In genomic region chr5:137631171-137631570, GRCm38 (mm10) we compare ENCODE assay signal across 8 mouse cellular contexts. TPM values are rescaled to one million over a fixed set of nuclear protein-coding genes. Genes with fewer than 3 reads are reported as not detected.
DNase-seq lines count a peak whose midpoint lies in the region; ATAC-seq and TF ChIP-seq lines count a peak whose summit lies in the region.

No protein-coding gene starts in this region.

- intact Hi-C loops in heart, adult 2 months (cut with DNase I): no loop called here

- H3K9me3 ChIP-seq in kidney, embryonic 15.5 days (replicated peaks): no peaks in the 10 kb centered on the region

- no peak for ATAC-seq in kidney, embryonic 15.5 days (replicated peaks; ENCODE audit: low FRiP score)

- no peak for TF ChIP-seq CTCF in heart, adult 2 months (IDR thresholded peaks at IDR 0.05)
- TF ChIP-seq CTCF in spleen, adult 2 months (IDR thresholded peaks at IDR 0.05; ENCODE audit: extremely low read depth, insufficient read depth, insufficient read length, insufficient replicate concordance): no peak

- peaks cover 12% of the 10 kb centered on the region for H3K4me1 ChIP-seq in heart, adult 2 months (ENCODE audit: control insufficient read depth, insufficient read depth, low read length)
- H3K4me1 ChIP-seq in kidney, embryonic 15.5 days: peaks cover 56% of the 10 kb centered on the region
- H3K4me1 ChIP-seq in spleen, adult 2 months (ENCODE audit: control insufficient read depth, insufficient read depth, insufficient read length): peaks cover 11% of the 10 kb centered on the region; the same call in 1 of the 2 replicates

- H3K4me3 ChIP-seq in heart, adult 2 months: peak overlapping the region; percentile 24; the same call in 1 of the 2 replicates
- H3K4me3 ChIP-seq in kidney, embryonic 15.5 days (replicated peaks): peak overlapping the region; percentile 82
- H3K4me3 ChIP-seq in spleen, adult 2 months (ENCODE audit: extremely low read depth, insufficient read depth, insufficient read length): peak overlapping the region; percentile 78

- no peaks in the 10 kb centered on the region; the same call in none of the 2 replicates for H3K79me2 ChIP-seq in heart, adult 2 months (replicated peaks; ENCODE audit: control insufficient read depth, insufficient read depth, low read length)

- WGBS in heart, adult 2 months: 22% methylated on average over 9 of the region's 9 CpGs
- 33% methylated on average over 9 of the region's 9 CpGs for WGBS in kidney, embryonic 15.5 days
- under 1% methylated on average over 9 of the region's 9 CpGs for WGBS in spleen, adult 2 months

- H3K4me2 ChIP-seq in kidney, embryonic 15.5 days: peak overlapping the region; percentile 76

- DNase-seq in right cerebral cortex, postnatal 25 days: peak; percentile 45
- no peak for DNase-seq in right cerebral cortex, postnatal 14 days
- peak; percentile 50 to 77 for DNase-seq in heart, adult 2 months
- peak; percentile 53 for DNase-seq in lung, postnatal 14 days
- DNase-seq in spleen, adult 2 months (ENCODE audit: low read depth in 1 of 2, low spot score in 2 of 2): peak; percentile 61 to 86
- no peak for DNase-seq in urinary bladder, postnatal 25 days (ENCODE audit: low spot score)
- no peak for DNase-seq in frontal cortex, postnatal 14 days (ENCODE audit: low spot score in 2 of 2)

- 0 out of 2 replicates have a peak, but pooled peaks have one; percentile 10 for TF ChIP-seq EP300 in heart, adult 2 months (IDR thresholded peaks at IDR 0.05; ENCODE audit: insufficient read depth, low read depth, low read length)

- TF ChIP-seq POLR2A in heart, adult 2 months (IDR thresholded peaks at IDR 0.05; ENCODE audit: insufficient read depth, low read depth, low read length): 0 out of 2 replicates have a peak, but pooled peaks have one; percentile 5
- TF ChIP-seq POLR2A in spleen, adult 2 months (IDR thresholded peaks at IDR 0.05; ENCODE audit: low read depth, low read length): no peak; the same call in 1 of the 2 replicates

- peak overlapping the region; percentile 94 for H3K27ac ChIP-seq in heart, adult 2 months
- peak overlapping the region; percentile 99 for H3K27ac ChIP-seq in kidney, embryonic 15.5 days
- peak overlapping the region; percentile 93 for H3K27ac ChIP-seq in spleen, adult 2 months (ENCODE audit: insufficient read depth, low read length)

- peak overlapping the region; percentile 62 for H3K9ac ChIP-seq in heart, adult 2 months (ENCODE audit: low read depth, low read length)
- peak overlapping the region; percentile 80 for H3K9ac ChIP-seq in kidney, embryonic 15.5 days

- H3K36me3 ChIP-seq in heart, adult 2 months (ENCODE audit: control insufficient read depth, insufficient read depth, low read length): no peaks in the 10 kb centered on the region
- peaks cover 38% of the 10 kb centered on the region for H3K36me3 ChIP-seq in kidney, embryonic 15.5 days
- H3K36me3 ChIP-seq in spleen, adult 2 months (ENCODE audit: control insufficient read depth, insufficient read depth, low read length): peaks cover 18% of the 10 kb centered on the region

- H3K27me3 ChIP-seq in heart, adult 2 months (ENCODE audit: control insufficient read depth, insufficient read depth, low read length): no peaks in the 10 kb centered on the region
- no peaks in the 10 kb centered on the region for H3K27me3 ChIP-seq in kidney, embryonic 15.5 days
- H3K27me3 ChIP-seq in spleen, adult 2 months (ENCODE audit: control insufficient read depth, insufficient read depth, low read length): no peaks in the 10 kb centered on the region

RNA-seq across cellular contexts. Expression of gene Gm20605, which starts 2.2 kb away (rescaled TPM):
- total RNA-seq in heart, adult 2 months (2021): 1 to 10 TPM; 2.8 to 4.3 TPM
- 7.3 and 9.5 TPM in 2 replicates for polyA plus RNA-seq in heart, adult 2 months (2012; rRNA removed)
- 10.4 and 13.1 TPM in 2 replicates for polyA plus RNA-seq in kidney, embryonic 15.5 days (2015; fragmentation: Nextera tagmentation; extraction: Ambion mirVana)
- 69.4 and 70.9 TPM in 2 replicates for polyA plus RNA-seq in spleen, adult 2 months (2012; rRNA removed)

RNA-seq across cellular contexts. Expression of gene Lrch4, which starts 2.2 kb away (rescaled TPM):
- total RNA-seq in heart, adult 2 months (2021): 10 to 100 TPM; 17.1 to 20.0 TPM
- polyA plus RNA-seq in heart, adult 2 months (2012; rRNA removed): 24.8 and 29.1 TPM in 2 replicates
- polyA plus RNA-seq in kidney, embryonic 15.5 days (2015; fragmentation: Nextera tagmentation; extraction: Ambion mirVana): 47.4 and 50.6 TPM in 2 replicates
- polyA plus RNA-seq in spleen, adult 2 months (2012; rRNA removed): 249 and 293 TPM in 2 replicates

RNA-seq across cellular contexts. Expression of gene Fbxo24, which starts 2.4 kb away (rescaled TPM):
- under 1 TPM; 0.13 to 0.34 TPM for total RNA-seq in heart, adult 2 months (2021)
- 0.29 and 0.35 TPM in 2 replicates for polyA plus RNA-seq in heart, adult 2 months (2012; rRNA removed)
- polyA plus RNA-seq in kidney, embryonic 15.5 days (2015; fragmentation: Nextera tagmentation; extraction: Ambion mirVana): 0.16 and 0.17 TPM in 2 replicates
- 0.25 and 0.26 TPM in 2 replicates for polyA plus RNA-seq in spleen, adult 2 months (2012; rRNA removed)

RNA-seq across cellular contexts. Expression of gene Sap25, which starts 10.0 kb away (rescaled TPM):
- 1 to 10 TPM; 1.5 to 2.0 TPM for total RNA-seq in heart, adult 2 months (2021)
- 25.2 and 34.9 TPM in 2 replicates for polyA plus RNA-seq in heart, adult 2 months (2012; rRNA removed)
- 8.2 and 10.5 TPM in 2 replicates for polyA plus RNA-seq in kidney, embryonic 15.5 days (2015; fragmentation: Nextera tagmentation; extraction: Ambion mirVana)
- polyA plus RNA-seq in spleen, adult 2 months (2012; rRNA removed): 328 and 407 TPM in 2 replicates

RNA-seq across cellular contexts. Expression of gene Irs3, which starts 14.3 kb away (rescaled TPM):
- under 1 TPM; 0.34 to 0.73 TPM for total RNA-seq in heart, adult 2 months (2021)
- polyA plus RNA-seq in heart, adult 2 months (2012; rRNA removed): 0.91 and 2.2 TPM in 2 replicates
- 0.80 and 0.82 TPM in 2 replicates for polyA plus RNA-seq in kidney, embryonic 15.5 days (2015; fragmentation: Nextera tagmentation; extraction: Ambion mirVana)
- 0.79 and 1.0 TPM in 2 replicates for polyA plus RNA-seq in spleen, adult 2 months (2012; rRNA removed)

Comparison
In these comparisons a context has a peak if more than half of its experiments do, and no peak if none do; other contexts are left out.
1. DNase-seq: peak in right cerebral cortex, postnatal 25 days (single experiment), heart, adult 2 months (2 of 2), lung, postnatal 14 days (single experiment) and spleen, adult 2 months (2 of 2); none in right cerebral cortex, postnatal 14 days (single experiment), urinary bladder, postnatal 25 days (single experiment) and frontal cortex, postnatal 14 days (0 of 2).
2. H3K4me3 ChIP-seq: peak in every context shown above with its lines; median percentile 82 in kidney, embryonic 15.5 days; 78 in spleen, adult 2 months; 24 in heart, adult 2 months.
3. Peak in every context shown above with its lines, with median percentiles within 50 percentile points of each other: H3K27ac ChIP-seq.